Mouse (Mus musculus): Measurements from ENCODE around the gene AI413582. TPM values are rescaled to one million over a fixed set of nuclear protein-coding genes. Genes with fewer than 3 reads are reported as not detected.

Gene AI413582
- polyA plus RNA-seq (2014; fragmentation: Nextera tagmentation; extraction: Ambion mirVana), result 18.5 and 24.2 TPM in 2 replicates

DNA sequence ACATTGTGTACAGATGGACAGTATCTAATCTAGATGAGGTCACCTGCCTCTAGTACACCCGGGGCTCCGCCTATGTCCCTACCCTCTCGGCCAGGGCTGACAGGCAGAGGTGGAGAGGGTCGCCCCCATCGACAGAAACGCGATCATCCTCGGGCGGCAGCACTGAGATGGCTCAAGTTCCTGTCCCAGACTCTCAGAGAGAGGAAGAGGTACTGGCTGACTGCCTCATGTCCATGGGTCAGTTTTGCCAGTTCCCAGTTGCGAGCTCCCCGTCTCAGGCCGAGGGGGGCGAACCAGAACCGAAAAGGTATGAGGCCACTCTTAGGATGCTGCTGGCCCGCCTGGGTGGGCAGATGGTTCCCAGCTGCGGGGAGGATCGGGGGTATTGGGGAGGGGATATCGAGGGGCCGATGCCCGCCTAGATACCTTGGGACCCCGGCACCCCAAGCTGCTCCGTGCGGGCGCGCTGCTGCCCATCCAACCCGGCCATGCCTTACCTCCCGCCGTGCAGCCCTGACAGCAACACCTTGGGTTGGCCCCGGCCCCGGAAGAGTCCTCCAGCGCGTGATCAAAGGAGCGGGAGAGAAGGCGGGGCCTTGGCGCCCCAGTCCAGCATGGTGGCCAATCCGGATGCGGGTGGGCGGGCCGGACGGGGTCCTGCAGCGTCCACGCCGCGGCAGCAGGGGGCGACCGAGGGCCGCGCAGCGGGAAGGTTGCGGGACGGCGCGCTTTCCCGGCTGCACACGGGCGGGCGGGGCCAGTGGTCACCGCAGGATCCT lies at the start of gene AI413582:
Gene AI413582 (minus strand): TSS at position 594 of the 779 bp plus-strand sequence.
- Histone ChIP-seq H3K4me3 (ENCODE audit: control insufficient read depth in 1 of 2, insufficient read depth in 1 of 2, low read depth in 1 of 2, low read length in 2 of 2) (peak within 1 kb of the TSS; percentile 54 to 60), H3K4me1 (ENCODE audit: control insufficient read depth in 2 of 2, insufficient read depth in 2 of 2, low read length in 2 of 2) (peaks cover 12 to 22% of the 10 kb centered on the region in 2 experiments), H3K9me3 (ENCODE audit: control insufficient read depth, low read length) (no peaks in the 10 kb centered on the region), H3K9ac (ENCODE audit: low read length) (peak within 1 kb of the TSS; percentile 76), H3K27ac (replicated peaks in 1 of 2; ENCODE audit: control insufficient read depth in 1 of 2, insufficient read depth in 1 of 2, low read depth in 2 of 2, low read length in 2 of 2) (peak within 1 kb of the TSS in 1 of 2 experiments; percentile 33; a peak in 1 of 4 replicates), H3K4me2 (ENCODE audit: low read length) (peak within 1 kb of the TSS; percentile 99), H3K36me3 (ENCODE audit: control insufficient read depth, insufficient read depth, low read length) (peaks cover 11% of the 10 kb centered on the region), H3K27me3 (ENCODE audit: control insufficient read depth, insufficient read depth, low read length) (no peaks in the 10 kb centered on the region)
- under 1% methylated on average over 58 of the region's 58 CpGs for WGBS
- peak; percentile 87 for ATAC-seq (ENCODE audit: insufficient number of reproducible peaks, insufficient read depth, low FRiP score, low read depth)

DNA sequence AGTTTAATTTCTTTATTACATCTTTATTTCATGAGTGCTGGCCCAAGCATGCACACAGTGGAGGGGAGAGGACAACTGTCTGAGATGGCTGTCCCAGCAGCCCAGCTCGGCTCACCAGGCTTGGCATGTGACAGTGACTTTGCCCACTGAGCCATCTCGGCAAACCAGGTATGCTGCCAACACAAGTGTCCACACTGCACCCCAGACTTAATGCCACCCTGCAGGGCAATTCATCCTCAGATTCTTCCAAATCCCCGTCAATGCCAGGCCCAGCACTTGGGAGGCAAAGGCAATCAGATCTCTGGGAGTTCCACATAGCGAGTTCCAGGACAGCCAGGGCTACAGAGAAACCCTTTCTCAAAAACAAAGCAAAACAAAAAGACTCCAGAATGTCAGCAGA lies 47.5 kb upstream of the AI413582 start:
- WGBS, result 77% methylated on average over 4 of the region's 4 CpGs
- Histone ChIP-seq H3K27ac (replicated peaks in 1 of 2; ENCODE audit: control insufficient read depth in 1 of 2, insufficient read depth in 1 of 2, low read depth in 2 of 2, low read length in 2 of 2) (no peak overlapping the region), H3K9ac (ENCODE audit: low read length) (no peak overlapping the region), H3K9me3 (ENCODE audit: control insufficient read depth, low read length) (peaks cover 6% of the 10 kb centered on the region; the same call in 1 of the 2 replicates), H3K4me2 (ENCODE audit: low read length) (no peak overlapping the region), H3K36me3 (ENCODE audit: control insufficient read depth, insufficient read depth, low read length) (peaks cover 30% of the 10 kb centered on the region), H3K4me3 (ENCODE audit: control insufficient read depth in 1 of 2, insufficient read depth in 1 of 2, low read depth in 1 of 2, low read length in 2 of 2) (no peak overlapping the region), H3K4me1 (ENCODE audit: control insufficient read depth in 2 of 2, insufficient read depth in 2 of 2, low read length in 2 of 2) (peaks cover 29 to 57% of the 10 kb centered on the region in 2 experiments), H3K27me3 (ENCODE audit: control insufficient read depth, insufficient read depth, low read length) (no peaks in the 10 kb centered on the region)
- no peak for ATAC-seq (ENCODE audit: insufficient number of reproducible peaks, insufficient read depth, low FRiP score, low read depth)

DNA sequence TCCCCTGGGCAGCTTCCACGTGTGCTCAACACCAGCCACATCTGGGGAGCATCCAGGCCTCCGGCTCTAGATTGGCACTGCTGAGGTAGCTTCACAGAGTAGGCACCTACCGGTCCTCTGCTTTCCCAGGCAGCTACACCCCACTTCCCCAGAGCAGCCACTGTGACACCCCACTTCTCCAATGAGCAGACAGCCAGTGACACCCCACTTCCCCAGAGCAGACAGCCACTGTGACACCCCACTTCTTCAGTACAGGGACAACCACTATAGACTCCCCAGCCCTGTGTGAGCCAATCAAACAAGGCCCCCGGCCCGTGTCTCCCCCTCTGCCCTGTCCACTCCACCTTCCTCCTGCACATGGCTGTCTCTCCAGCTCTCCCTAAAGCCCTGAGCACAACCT lies 46.4 kb upstream of the AI413582 start:
- H3K36me3 ChIP-seq (ENCODE audit: control insufficient read depth, insufficient read depth, low read length), result peaks cover 24% of the 10 kb centered on the region; the same call in 1 of the 2 replicates
- no peak for ATAC-seq (ENCODE audit: insufficient number of reproducible peaks, insufficient read depth, low FRiP score, low read depth)
- peak overlapping the region; percentile 50; the same call in 1 of the 2 replicates for H3K9ac ChIP-seq (ENCODE audit: low read length)
- H3K9me3 ChIP-seq (ENCODE audit: control insufficient read depth, low read length), result no peaks in the 10 kb centered on the region
- no peaks in the 10 kb centered on the region for H3K27me3 ChIP-seq (ENCODE audit: control insufficient read depth, insufficient read depth, low read length)
- WGBS, result 60% methylated on average over 5 of the region's 5 CpGs
- H3K27ac ChIP-seq (replicated peaks in 1 of 2; ENCODE audit: control insufficient read depth in 1 of 2, insufficient read depth in 1 of 2, low read depth in 2 of 2, low read length in 2 of 2), result 0 out of 4 replicates have a peak overlapping the region, but pooled peaks of 1 of the 2 experiments have one; percentile 21
- peaks cover 29 to 57% of the 10 kb centered on the region in 2 experiments for H3K4me1 ChIP-seq (ENCODE audit: control insufficient read depth in 2 of 2, insufficient read depth in 2 of 2, low read length in 2 of 2)
- no peak overlapping the region for H3K4me2 ChIP-seq (ENCODE audit: low read length)
- no peak overlapping the region for H3K4me3 ChIP-seq (ENCODE audit: control insufficient read depth in 1 of 2, insufficient read depth in 1 of 2, low read depth in 1 of 2, low read length in 2 of 2)

DNA sequence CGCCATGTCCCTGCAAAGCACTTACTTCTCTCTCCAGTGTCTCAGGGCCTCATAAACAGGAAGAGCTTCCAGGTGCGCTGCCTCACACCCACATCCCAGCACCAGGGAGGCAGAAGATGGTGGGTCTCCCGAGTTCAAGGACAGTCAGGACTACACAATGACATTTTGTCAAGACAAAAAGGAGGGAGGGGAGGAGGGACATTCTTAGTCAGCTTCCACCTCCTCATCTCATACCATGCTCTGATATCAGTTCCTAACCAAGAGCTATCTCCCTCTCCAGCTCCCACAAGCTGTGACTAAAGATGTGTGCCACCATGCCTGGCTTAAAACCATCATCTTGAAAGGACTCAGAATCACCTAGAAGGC lies 45.9 kb upstream of the AI413582 start:
- Histone ChIP-seq H3K4me3 (ENCODE audit: control insufficient read depth in 1 of 2, insufficient read depth in 1 of 2, low read depth in 1 of 2, low read length in 2 of 2) (no peak overlapping the region), H3K9ac (ENCODE audit: low read length) (peak overlapping the region; percentile 50; the same call in 1 of the 2 replicates), H3K27me3 (ENCODE audit: control insufficient read depth, insufficient read depth, low read length) (no peaks in the 10 kb centered on the region), H3K27ac (replicated peaks in 1 of 2; ENCODE audit: control insufficient read depth in 1 of 2, insufficient read depth in 1 of 2, low read depth in 2 of 2, low read length in 2 of 2) (peak overlapping the region; percentile 9 to 67; a peak in 2 of 4 replicates), H3K36me3 (ENCODE audit: control insufficient read depth, insufficient read depth, low read length) (peaks cover 19% of the 10 kb centered on the region; the same call in 1 of the 2 replicates), H3K4me2 (ENCODE audit: low read length) (no peak overlapping the region), H3K9me3 (ENCODE audit: control insufficient read depth, low read length) (no peaks in the 10 kb centered on the region), H3K4me1 (ENCODE audit: control insufficient read depth in 2 of 2, insufficient read depth in 2 of 2, low read length in 2 of 2) (peaks cover 29 to 60% of the 10 kb centered on the region in 2 experiments)
- WGBS, result 44% methylated on average over 3 of the region's 3 CpGs
- no peak for ATAC-seq (ENCODE audit: insufficient number of reproducible peaks, insufficient read depth, low FRiP score, low read depth)

DNA sequence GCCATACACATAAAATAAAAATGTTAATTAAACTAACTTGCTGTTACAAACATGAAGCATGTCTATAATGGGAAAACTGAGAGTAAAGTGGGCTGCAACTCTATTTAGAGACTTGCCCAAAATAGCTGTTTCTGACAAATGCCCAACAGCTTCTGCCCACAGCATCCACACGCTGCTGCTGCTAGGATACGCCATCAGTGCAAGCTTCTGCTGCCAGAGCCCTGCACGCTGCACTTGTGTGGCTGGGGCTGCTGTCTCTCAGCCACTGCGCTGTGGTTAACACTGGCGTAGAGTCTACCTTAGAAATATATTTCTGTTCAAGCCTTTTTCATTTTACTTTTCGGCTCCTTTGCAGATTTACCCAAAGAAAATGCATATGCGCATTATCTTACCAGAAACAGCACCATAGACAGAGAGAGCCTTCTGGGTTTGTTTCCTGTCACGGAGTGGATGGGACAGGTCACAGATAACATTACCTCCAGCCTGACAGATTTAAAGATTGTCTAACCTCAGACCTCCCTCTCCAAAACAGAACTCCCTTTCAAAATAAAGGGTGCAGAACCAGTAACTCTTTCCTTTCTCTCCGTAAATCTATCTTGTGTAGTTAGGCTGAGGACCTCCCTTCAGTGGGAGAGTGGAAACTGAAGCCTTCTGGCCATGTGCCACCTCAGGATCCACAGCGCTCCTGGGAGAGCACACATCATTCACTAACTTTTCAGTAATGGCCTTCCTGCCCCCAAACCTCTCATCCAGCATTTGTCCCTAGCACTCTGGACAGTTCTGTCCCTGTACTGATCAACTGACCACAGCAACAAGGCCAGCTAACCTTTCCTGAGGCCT lies 45.3 kb upstream of the AI413582 start:
- H3K4me1 ChIP-seq (ENCODE audit: control insufficient read depth in 2 of 2, insufficient read depth in 2 of 2, low read length in 2 of 2), result peaks cover 33 to 65% of the 10 kb centered on the region in 2 experiments
- WGBS, result 50% methylated on average over 10 of the region's 10 CpGs
- no peaks in the 10 kb centered on the region for H3K27me3 ChIP-seq (ENCODE audit: control insufficient read depth, insufficient read depth, low read length)
- 0 out of 2 replicates have a peak overlapping the region, but pooled peaks have one; percentile 5 for H3K4me2 ChIP-seq (ENCODE audit: low read length)
- H3K4me3 ChIP-seq (ENCODE audit: control insufficient read depth in 1 of 2, insufficient read depth in 1 of 2, low read depth in 1 of 2, low read length in 2 of 2), result no peak overlapping the region
- ATAC-seq (ENCODE audit: insufficient number of reproducible peaks, insufficient read depth, low FRiP score, low read depth), result no peak
- H3K9me3 ChIP-seq (ENCODE audit: control insufficient read depth, low read length), result no peaks in the 10 kb centered on the region
- peaks cover 17% of the 10 kb centered on the region; the same call in 1 of the 2 replicates for H3K36me3 ChIP-seq (ENCODE audit: control insufficient read depth, insufficient read depth, low read length)
- H3K27ac ChIP-seq (replicated peaks in 1 of 2; ENCODE audit: control insufficient read depth in 1 of 2, insufficient read depth in 1 of 2, low read depth in 2 of 2, low read length in 2 of 2), result peak overlapping the region; percentile 9 to 67; a peak in 2 of 4 replicates
- H3K9ac ChIP-seq (ENCODE audit: low read length), result peak overlapping the region; percentile 50; the same call in 1 of the 2 replicates

DNA sequence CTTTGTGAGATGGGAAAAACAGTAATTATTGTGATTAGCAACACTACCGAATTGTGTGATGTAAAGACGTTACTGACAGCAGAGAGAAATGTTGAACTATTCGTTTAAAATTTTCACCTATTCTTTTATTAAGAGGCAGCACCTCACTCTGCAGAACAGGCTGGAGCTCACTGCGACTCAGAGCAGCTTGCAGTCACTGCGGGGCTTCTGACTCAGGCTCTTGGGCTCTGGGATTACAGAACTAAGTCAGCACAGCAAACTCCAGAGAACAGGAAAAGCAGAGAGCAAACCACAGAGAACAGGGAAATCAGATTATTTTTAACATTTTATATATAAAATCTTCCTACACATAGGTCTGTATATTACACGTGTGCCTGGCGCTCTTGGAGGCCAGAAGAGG lies 44.0 kb upstream of the AI413582 start:
- H3K27me3 ChIP-seq (ENCODE audit: control insufficient read depth, insufficient read depth, low read length), result no peaks in the 10 kb centered on the region
- no peak overlapping the region for H3K4me2 ChIP-seq (ENCODE audit: low read length)
- H3K36me3 ChIP-seq (ENCODE audit: control insufficient read depth, insufficient read depth, low read length), result peaks cover 17% of the 10 kb centered on the region; the same call in 1 of the 2 replicates
- H3K4me1 ChIP-seq (ENCODE audit: control insufficient read depth in 2 of 2, insufficient read depth in 2 of 2, low read length in 2 of 2), result peaks cover 31 to 66% of the 10 kb centered on the region in 2 experiments
- WGBS, result 87% methylated on average over 7 of the region's 7 CpGs
- H3K9me3 ChIP-seq (ENCODE audit: control insufficient read depth, low read length), result no peaks in the 10 kb centered on the region
- H3K4me3 ChIP-seq (ENCODE audit: control insufficient read depth in 1 of 2, insufficient read depth in 1 of 2, low read depth in 1 of 2, low read length in 2 of 2), result no peak overlapping the region
- H3K9ac ChIP-seq (ENCODE audit: low read length), result no peak overlapping the region
- ATAC-seq (ENCODE audit: insufficient number of reproducible peaks, insufficient read depth, low FRiP score, low read depth), result no peak
- H3K27ac ChIP-seq (replicated peaks in 1 of 2; ENCODE audit: control insufficient read depth in 1 of 2, insufficient read depth in 1 of 2, low read depth in 2 of 2, low read length in 2 of 2), result no peak overlapping the region

DNA sequence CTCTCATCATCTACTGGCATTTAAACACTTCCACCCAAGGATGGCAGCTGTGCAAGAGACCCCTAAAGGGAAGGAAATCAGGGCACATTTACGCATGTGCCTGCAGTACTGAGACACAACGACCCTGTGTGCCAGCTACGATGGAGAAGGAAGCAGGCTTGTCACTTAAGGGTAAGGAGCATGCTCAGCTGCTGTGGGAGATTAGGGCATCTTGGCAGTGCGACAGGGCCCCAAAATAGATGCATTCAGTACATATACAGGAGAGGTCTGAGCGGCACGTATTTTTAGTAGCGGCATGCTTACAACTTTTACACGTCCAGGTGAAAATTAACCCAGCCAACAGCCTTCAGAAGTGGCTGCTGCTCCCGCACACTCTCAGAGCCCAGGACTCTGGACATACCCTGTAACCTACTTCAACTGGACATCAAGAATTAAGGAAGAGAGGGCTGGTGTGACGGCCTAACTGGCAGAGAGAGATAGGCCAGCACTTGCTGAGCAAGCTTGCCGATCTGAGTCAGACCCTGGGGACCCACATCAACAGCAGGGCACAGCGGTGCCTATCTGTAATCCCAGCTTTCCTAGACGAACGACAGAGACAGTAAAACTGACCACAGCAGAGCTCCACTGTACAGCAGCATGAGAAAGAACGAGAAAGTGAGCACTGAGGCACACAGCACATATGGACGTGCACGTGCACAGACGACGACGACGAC lies 38.1 kb upstream of the AI413582 start:
- peaks cover 42 to 72% of the 10 kb centered on the region in 2 experiments for H3K4me1 ChIP-seq (ENCODE audit: control insufficient read depth in 2 of 2, insufficient read depth in 2 of 2, low read length in 2 of 2)
- peak overlapping the region; percentile 64 for H3K9ac ChIP-seq (ENCODE audit: low read length)
- H3K27ac ChIP-seq (replicated peaks in 1 of 2; ENCODE audit: control insufficient read depth in 1 of 2, insufficient read depth in 1 of 2, low read depth in 2 of 2, low read length in 2 of 2), result peak overlapping the region; percentile 78 to 94
- no peaks in the 10 kb centered on the region for H3K27me3 ChIP-seq (ENCODE audit: control insufficient read depth, insufficient read depth, low read length)
- ATAC-seq (ENCODE audit: insufficient number of reproducible peaks, insufficient read depth, low FRiP score, low read depth), result peak; percentile 77; the same call in 1 of the 2 replicates
- no peaks in the 10 kb centered on the region for H3K9me3 ChIP-seq (ENCODE audit: control insufficient read depth, low read length)
- peak overlapping the region; percentile 55 for H3K4me2 ChIP-seq (ENCODE audit: low read length)
- H3K36me3 ChIP-seq (ENCODE audit: control insufficient read depth, insufficient read depth, low read length), result no peaks in the 10 kb centered on the region
- no peak overlapping the region for H3K4me3 ChIP-seq (ENCODE audit: control insufficient read depth in 1 of 2, insufficient read depth in 1 of 2, low read depth in 1 of 2, low read length in 2 of 2)
- 29% methylated on average over 21 of the region's 21 CpGs for WGBS
